Mouse (Mus musculus) adrenal gland, adult 2 months (tissue): ENCODE data around the gene Cadm1. TPM values are rescaled to one million over a fixed set of nuclear protein-coding genes. Genes with fewer than 3 reads are reported as not detected.

Experiments
- DNase-seq: peaks from one replicate; pipeline ENCODE4 v3.0.0; 2021
- polyA plus RNA-seq: library from polyadenylated mRNA; depleted of rRNA; stranded (reverse); fragments of >200 nt; gene quantifications from 2 replicates; pipeline ENCODE4 v1.2.3, GENCODE M21; 2012
- total RNA-seq, 2 experiments: library from RNA; stranded (reverse); gene quantifications; 2 replicates each; pipeline ENCODE4 v1.2.3; 2021

Gene Cadm1
- total and polyA plus RNA-seq, 3 experiments = 6.6 to 47.7 (median 33.5) TPM

GRCm38 (mm10) chr9:47866001-47866400 lies 336.0 kb downstream of the Cadm1 start:
- DNase-seq = no peak

GRCm38 (mm10) chr9:47867474-47867873 lies 337.5 kb downstream of the Cadm1 start:
- DNase-seq = no peak

- no peak for DNase-seq
Measured at GRCm38 (mm10) chr9:47869661-47870060, 339.7 kb downstream of the Cadm1 start.

- DNase-seq = no peak
Measured at GRCm38 (mm10) chr9:47876557-47877206, 346.7 kb downstream of the Cadm1 start.

GRCm38 (mm10) chr9:47880171-47880570 lies 350.2 kb downstream of the Cadm1 start:
- DNase-seq = no peak

- no peak for DNase-seq
Measured at GRCm38 (mm10) chr9:47882372-47882771, 352.4 kb downstream of the Cadm1 start.

- no peak for DNase-seq
Measured at GRCm38 (mm10) chr9:47891721-47892120, 361.7 kb downstream of the Cadm1 start.

- DNase-seq = no peak
Measured at GRCm38 (mm10) chr9:47892995-47893394, 363.0 kb downstream of the Cadm1 start.

- DNase-seq = no peak
Measured at GRCm38 (mm10) chr9:47894096-47894495, 364.1 kb downstream of the Cadm1 start.

GRCm38 (mm10) chr9:47894661-47895060 lies 364.7 kb downstream of the Cadm1 start:
- no peak for DNase-seq

- DNase-seq = no peak
Measured at GRCm38 (mm10) chr9:47895121-47895520, 365.1 kb downstream of the Cadm1 start.

- DNase-seq = no peak
Measured at GRCm38 (mm10) chr9:47900734-47901133, 370.8 kb downstream of the Cadm1 start.

- no peak for DNase-seq
Measured at GRCm38 (mm10) chr9:47903661-47904060, 373.7 kb downstream of the Cadm1 start.

- DNase-seq = no peak
Measured at GRCm38 (mm10) chr9:47904339-47904922, 374.5 kb downstream of the Cadm1 start.

GRCm38 (mm10) chr9:47906521-47906920 lies 376.5 kb downstream of the Cadm1 start:
- DNase-seq = no peak
